Mouse (Mus musculus) kidney, postnatal 0 days (tissue): ENCODE measurements around the gene Pkd1. TPM values are rescaled to one million over a fixed set of nuclear protein-coding genes. Genes with fewer than 3 reads are reported as not detected.

Source experiments
- ATAC-seq: fragments of 200-750 bp; cut with Nextera tagmentation; replicated peaks from 2 replicates; pipeline ENCODE4 v1.8.0; 2017; ENCODE audit warnings: low read depth, moderate number of reproducible peaks, moderate TSS enrichment, moderate library complexity; ENCODE audit not compliant: low FRiP score
- DNase-seq: peaks from one replicate; pipeline ENCODE4 v3.0.0-alpha.2; 2016; ENCODE audit warnings: low spot score
- H3K27ac ChIP-seq: fragments of 300-500 bp; sonication (generic); 2 replicates; pipeline ENCODE4 v1.5.1; 2014; ENCODE audit warnings: mild to moderate bottlenecking
- H3K27me3 ChIP-seq: fragments of 300-500 bp; sonication (generic); 2 replicates; pipeline ENCODE4 v1.6.1; 2014; ENCODE audit warnings: low read length, mixed read lengths; ENCODE audit not compliant: insufficient read depth
- H3K36me3 ChIP-seq: fragments of 300-500 bp; sonication (generic); 2 replicates; pipeline ENCODE4 v1.6.1; 2014; ENCODE audit warnings: low read length, mixed read lengths; ENCODE audit not compliant: insufficient read depth
- H3K4me1 ChIP-seq: fragments of 300-500 bp; sonication (generic); replicated peaks from 2 replicates; pipeline ENCODE4 v1.6.1; 2014; ENCODE audit warnings: antibody characterized with exemption, low read length, mixed read lengths; ENCODE audit not compliant: insufficient read depth
- H3K4me2 ChIP-seq: fragments of 300-500 bp; sonication (generic); 2 replicates; pipeline ENCODE4 v1.6.1; 2014; ENCODE audit warnings: mild to moderate bottlenecking, low read length, moderate library complexity, mixed read lengths
- H3K4me3 ChIP-seq: fragments of 300-500 bp; sonication (generic); replicated peaks from 2 replicates; pipeline ENCODE4 v1.5.1; 2014; ENCODE audit warnings: low read depth, low read length
- H3K9ac ChIP-seq: fragments of 300-500 bp; sonication (generic); 2 replicates; pipeline ENCODE4 v1.6.1; 2014; ENCODE audit warnings: low read depth, low read length
- H3K9me3 ChIP-seq: fragments of 300-500 bp; sonication (generic); replicated peaks from 2 replicates; pipeline ENCODE4 v1.6.1; 2016; ENCODE audit warnings: low read length, inconsistent platforms, mixed read lengths
- CTCF ChIP-seq: IDR thresholded peaks from 2 replicates; pipeline ENCODE4 v1.5.1; 2016; ENCODE audit warnings: antibody characterized with exemption, low read depth, mild to moderate bottlenecking, moderate library complexity
- WGBS: fragments of 180-500 bp; shearing (Covaris S2); extraction: QIAGEN DNeasy Blood & Tissue Kit; methylation state at CpG from one replicate; pipeline ENCODE4 v1.1.7; 2014; 5-methylcytosine and 5-hydroxymethylcytosine counted together
- polyA plus RNA-seq: library from polyadenylated mRNA; unstranded; fragments of >200 nt; fragmentation: Nextera tagmentation; extraction: Ambion mirVana; gene quantifications from 2 replicates; pipeline ENCODE4 v1.2.1, GENCODE M21; 2015

Gene Pkd1
- polyA plus RNA-seq, 1 experiment from 2014 or later: 17.7 TPM

DNA sequence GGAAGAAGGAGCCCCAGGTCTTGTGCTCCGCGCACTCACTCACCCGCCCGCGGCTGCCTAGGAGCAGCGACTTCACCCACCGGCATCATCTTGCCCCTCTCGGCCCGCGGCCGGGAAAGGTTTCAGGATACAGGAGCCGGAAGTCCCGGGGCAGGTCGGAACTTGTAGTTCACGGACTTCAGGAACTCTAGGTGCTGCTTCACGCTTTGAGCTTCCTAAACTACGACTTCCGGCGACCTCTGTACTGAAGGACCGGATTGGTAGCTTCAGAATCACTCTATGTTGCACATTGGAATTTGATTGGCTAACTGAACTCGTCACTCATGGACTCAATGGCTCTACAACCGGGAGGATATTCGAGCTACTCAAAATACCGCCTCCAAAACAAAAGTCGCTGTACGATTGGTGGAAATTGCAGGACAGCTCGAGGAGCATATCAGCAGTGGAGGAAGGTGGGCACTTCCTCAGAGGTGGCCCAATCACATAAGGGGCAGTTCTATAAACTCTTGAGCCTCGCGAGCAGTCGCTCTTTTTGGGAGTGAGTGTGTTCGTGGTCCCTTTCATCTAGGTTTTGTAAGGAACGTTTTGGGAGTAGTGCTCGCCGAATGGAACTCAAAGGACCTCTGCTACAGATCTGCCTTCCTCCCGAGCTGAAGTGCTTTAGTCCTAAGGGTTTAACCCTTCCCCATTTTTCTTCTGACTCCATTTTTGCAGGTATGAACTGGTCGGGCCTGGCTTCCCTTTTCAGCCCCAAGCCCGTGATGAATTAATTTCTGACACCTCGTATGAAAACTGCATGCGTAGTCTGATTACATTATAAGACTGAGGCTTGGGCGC lies 21.7 kb upstream of the Pkd1 start, which contains the start of gene Traf7:
TSS of gene Traf7 (minus strand) at position 216 of the 837 bp plus-strand sequence.
- Histone ChIP-seq H3K9ac (peak within 1 kb of the TSS; percentile 78), H3K9me3 (no peaks in the 10 kb centered on the region), H3K27ac (peak within 1 kb of the TSS; percentile 75), H3K4me3 (peak within 1 kb of the TSS; percentile 73), H3K36me3 (peaks cover under 1% of the 10 kb centered on the region; the same call in 1 of the 2 replicates), H3K27me3 (no peaks in the 10 kb centered on the region), H3K4me1 (peaks cover 16% of the 10 kb centered on the region), H3K4me2 (peak within 1 kb of the TSS; percentile 72)
- under 1% methylated on average over 40 of the region's 40 CpGs for WGBS
- TF ChIP-seq CTCF: no peak
- ATAC-seq (peak; percentile 98), DNase-seq (peak; percentile 100)

DNA sequence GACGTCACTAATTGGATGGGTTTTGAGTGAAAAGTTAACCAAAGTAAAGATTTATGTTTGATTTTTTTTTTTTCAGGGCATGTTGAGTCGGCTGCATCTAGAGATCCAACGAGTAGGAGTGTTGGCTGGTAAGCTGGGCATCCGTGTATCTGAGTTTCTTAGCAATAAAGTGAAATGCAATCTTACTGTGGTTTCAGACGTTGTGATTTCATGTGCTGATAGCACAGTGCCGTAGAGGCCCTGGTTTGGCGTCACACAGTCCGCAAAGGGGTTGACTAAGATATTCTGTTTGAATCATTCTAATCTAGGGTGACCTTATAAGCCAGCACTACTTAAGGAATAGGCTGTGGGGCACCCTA lies 21.1 kb upstream of the Pkd1 start:
- ATAC-seq (no peak), DNase-seq (no peak)
- H3K27me3 ChIP-seq: no peaks in the 10 kb centered on the region
- 0% methylated on average over 8 of the region's 8 CpGs for WGBS
- TF ChIP-seq CTCF: no peak
- H3K36me3 ChIP-seq: no peaks in the 10 kb centered on the region; the same call in 1 of the 2 replicates
- no peaks in the 10 kb centered on the region for H3K9me3 ChIP-seq
- peak overlapping the region; percentile 72 for H3K4me2 ChIP-seq
- H3K9ac ChIP-seq: peak overlapping the region; percentile 72
- peaks cover 21% of the 10 kb centered on the region for H3K4me1 ChIP-seq
- H3K27ac ChIP-seq: peak overlapping the region; percentile 75
- peak overlapping the region; percentile 73 for H3K4me3 ChIP-seq

DNA sequence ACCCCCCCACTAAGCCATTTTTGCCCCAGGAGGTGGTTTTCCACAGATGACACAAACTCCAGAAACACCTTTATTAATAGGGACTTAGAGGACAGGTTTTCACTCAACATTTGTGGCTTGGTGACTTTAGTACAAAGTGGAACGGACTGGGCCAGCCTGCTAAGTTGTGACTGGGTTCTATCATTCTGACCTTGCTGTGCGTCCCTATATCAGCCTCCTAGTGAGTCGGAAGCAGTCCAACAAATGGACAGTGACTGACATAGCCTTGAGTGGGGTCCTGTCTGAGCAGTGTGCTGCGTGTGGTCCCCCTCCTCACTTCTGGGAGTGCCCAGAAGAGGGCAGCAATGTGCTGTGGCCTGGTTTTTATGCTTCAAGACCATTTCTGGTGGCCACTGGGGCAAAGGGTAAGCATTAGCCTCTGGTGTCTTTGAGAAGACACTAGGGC lies 20.6 kb upstream of the Pkd1 start:
- Histone ChIP-seq H3K4me3 (peak overlapping the region; percentile 73), H3K36me3 (no peaks in the 10 kb centered on the region; the same call in 1 of the 2 replicates), H3K27me3 (no peaks in the 10 kb centered on the region), H3K4me2 (peak overlapping the region; percentile 72), H3K4me1 (peaks cover 21% of the 10 kb centered on the region), H3K9me3 (no peaks in the 10 kb centered on the region), H3K9ac (peak overlapping the region; percentile 72), H3K27ac (peak overlapping the region; percentile 75; the same call in 1 of the 2 replicates)
- peak; percentile 77 for DNase-seq
- WGBS: under 1% methylated on average over 4 of the region's 4 CpGs
- ATAC-seq: no peak
- TF ChIP-seq CTCF: peak; percentile 87

DNA sequence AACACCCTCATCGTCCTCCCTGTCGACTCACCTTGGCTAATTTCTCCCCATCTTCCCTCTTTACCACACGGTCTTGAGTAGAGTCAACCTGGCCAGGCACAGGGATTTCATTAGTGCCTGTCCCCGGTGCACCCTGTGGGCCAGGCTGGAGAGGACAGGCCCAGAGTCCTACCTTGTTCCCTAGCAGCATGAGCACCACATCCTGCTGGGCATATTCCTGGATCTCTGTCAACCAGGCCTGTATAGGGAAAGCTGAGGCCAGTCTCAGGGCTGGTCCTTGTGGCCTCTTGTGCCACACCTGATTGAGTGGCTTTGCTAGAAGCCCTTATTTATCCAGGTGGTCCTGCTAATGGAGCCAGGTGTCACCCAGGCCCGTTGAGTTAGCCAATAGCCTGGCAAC lies 19.8 kb upstream of the Pkd1 start:
- no peak overlapping the region for H3K27ac ChIP-seq
- H3K4me2 ChIP-seq: peak overlapping the region; percentile 72
- ATAC-seq (no peak), DNase-seq (no peak)
- H3K27me3 ChIP-seq: no peaks in the 10 kb centered on the region
- peak overlapping the region; percentile 72 for H3K9ac ChIP-seq
- peaks cover 21% of the 10 kb centered on the region for H3K4me1 ChIP-seq
- H3K9me3 ChIP-seq: no peaks in the 10 kb centered on the region
- 0 out of 2 replicates have a peak overlapping the region, but pooled peaks have one; percentile 7 for H3K4me3 ChIP-seq
- TF ChIP-seq CTCF: no peak
- 27% methylated on average over 5 of the region's 5 CpGs for WGBS
- H3K36me3 ChIP-seq: no peaks in the 10 kb centered on the region; the same call in 1 of the 2 replicates

DNA sequence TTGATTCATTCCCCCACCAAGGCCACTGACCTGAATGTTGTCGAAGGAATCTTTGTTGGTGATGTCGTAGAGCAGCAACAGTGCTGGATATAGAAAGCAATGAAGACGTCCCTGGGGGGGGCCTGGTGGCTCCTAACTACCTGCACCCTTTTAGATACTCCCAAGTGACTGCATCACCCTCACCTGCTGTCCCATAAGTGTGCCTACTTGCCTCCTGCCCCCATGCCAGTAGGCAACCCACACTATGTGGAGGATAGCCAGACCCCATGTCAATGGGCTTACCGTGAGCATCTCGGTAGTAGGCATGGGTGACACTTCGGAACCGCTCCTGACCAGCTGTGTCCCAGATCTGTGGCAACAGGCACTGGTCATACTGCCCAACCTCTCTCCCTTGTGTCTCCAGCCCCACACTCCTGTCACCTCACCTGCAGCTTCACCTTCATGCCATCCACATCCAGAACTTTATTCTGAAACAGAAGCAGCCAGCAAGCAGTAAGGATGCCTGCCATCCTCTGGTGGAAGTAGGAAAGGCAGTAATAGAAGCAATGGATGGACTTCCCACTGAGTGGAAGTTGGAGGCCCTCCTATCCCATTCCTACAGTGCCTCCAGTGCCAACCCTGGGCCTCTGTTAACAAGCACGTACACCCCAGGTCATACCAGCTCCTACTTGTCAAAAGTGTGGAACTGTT lies 19.1 kb upstream of the Pkd1 start:
- Histone ChIP-seq H3K9me3 (no peaks in the 10 kb centered on the region), H3K4me2 (peak overlapping the region; percentile 72), H3K4me1 (peaks cover 21% of the 10 kb centered on the region), H3K36me3 (no peaks in the 10 kb centered on the region; the same call in 1 of the 2 replicates), H3K9ac (0 out of 2 replicates have a peak overlapping the region, but pooled peaks have one; percentile 72), H3K27me3 (no peaks in the 10 kb centered on the region), H3K4me3 (no peak overlapping the region), H3K27ac (no peak overlapping the region)
- peak; percentile 55 for TF ChIP-seq CTCF
- ATAC-seq (no peak), DNase-seq (no peak)
- 35% methylated on average over 8 of the region's 8 CpGs for WGBS

DNA sequence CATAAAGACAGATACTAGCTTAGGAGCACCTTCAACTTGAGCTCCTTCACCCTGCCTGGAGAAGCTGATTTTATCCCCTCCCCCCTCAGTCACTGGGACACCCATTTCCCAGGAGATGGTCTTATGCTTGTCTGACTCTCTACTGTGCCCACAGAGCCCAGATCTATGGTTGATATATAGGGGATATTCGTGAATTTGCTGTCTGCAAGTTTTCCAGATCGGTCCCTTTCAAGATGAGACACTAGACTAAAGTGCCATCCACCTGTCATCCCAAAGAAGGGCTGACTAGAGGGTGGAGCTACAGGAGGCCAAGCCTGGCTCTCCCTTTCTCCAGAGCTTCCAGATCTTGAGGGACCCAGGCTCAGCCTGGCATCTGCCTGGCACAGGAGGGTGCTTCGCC lies 18.6 kb upstream of the Pkd1 start:
- Histone ChIP-seq H3K36me3 (no peaks in the 10 kb centered on the region; the same call in 1 of the 2 replicates), H3K4me1 (peaks cover 21% of the 10 kb centered on the region), H3K27me3 (no peaks in the 10 kb centered on the region), H3K4me3 (no peak overlapping the region), H3K4me2 (no peak overlapping the region), H3K9ac (peak overlapping the region; percentile 20; the same call in 1 of the 2 replicates), H3K9me3 (no peaks in the 10 kb centered on the region), H3K27ac (no peak overlapping the region)
- no peak for TF ChIP-seq CTCF
- ATAC-seq (no peak), DNase-seq (no peak)
- WGBS: 69% methylated on average over 3 of the region's 3 CpGs
